16 mouse cellular contexts compared by ENCODE assay signal in genomic region chr1:155344019-155344418, GRCm38 (mm10).
"Had no signal": no experiment of that assay in that cellular context is flagged by ENCODE, and none has a peak within 500 bp of the region (broad histone marks: within the 10 kb centered on the region; RNA-seq: fewer than 3 reads in every experiment).

No protein-coding gene starts in this region.

- H3K4me3 ChIP-seq: neural tube, embryonic 13.5 days; neural tube, embryonic 15.5 days; stomach, embryonic 15.5 days had no signal

- H3K36me3 ChIP-seq: neural tube, embryonic 15.5 days had no signal

- DNase-seq: retina, postnatal 1 day; right cerebral cortex, adult 18-20 months; right cerebral cortex, postnatal 14 days; right cerebral cortex, postnatal 25 days; right cerebral cortex, postnatal 4 days; spleen, adult 18-20 months; thymus, adult 18-20 months; thymus, adult 2 months; thymus, postnatal 14 days; thymus, postnatal 25 days; thymus, postnatal 36 days; thymus, postnatal 4 days had no signal

- H3K4me2 ChIP-seq: neural tube, embryonic 13.5 days; neural tube, embryonic 15.5 days; stomach, embryonic 15.5 days had no signal

- H3K27ac ChIP-seq: neural tube, embryonic 13.5 days; neural tube, embryonic 15.5 days; stomach, embryonic 15.5 days; stomach, postnatal 0 days had no signal

- H3K27me3 ChIP-seq: neural tube, embryonic 13.5 days; neural tube, embryonic 15.5 days; stomach, embryonic 15.5 days had no signal
